Mouse (Mus musculus): ENCODE measurements around the gene Slc25a22. TPM values are rescaled to one million over a fixed set of nuclear protein-coding genes. Genes with fewer than 3 reads are reported as not detected.

Slc25a22 gene
- polyA plus RNA-seq, 1 experiment from 2014 or later = 121 TPM

DNA sequence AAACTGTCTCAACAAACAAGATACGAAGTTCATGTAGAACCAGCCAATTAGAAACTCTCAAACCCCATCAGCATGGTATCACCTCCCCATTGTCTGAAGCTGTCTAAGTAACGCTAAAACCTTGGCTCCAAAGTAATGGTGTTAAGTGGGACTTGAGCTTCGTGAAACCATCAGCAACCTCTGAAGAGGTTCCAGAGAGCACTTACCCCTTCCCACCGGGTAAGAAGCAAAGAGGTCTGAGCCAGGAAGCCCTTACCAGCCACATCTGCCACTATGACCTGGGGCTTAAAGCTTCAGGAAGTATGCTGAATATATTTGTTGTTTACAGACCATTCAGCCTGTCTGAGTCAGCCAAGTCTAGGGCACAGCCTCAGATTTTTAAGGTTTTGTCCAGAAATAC is 32.2 kb downstream of the Slc25a22 start:
- H3K27me3 ChIP-seq (ENCODE audit: control insufficient read depth, insufficient read depth, low read depth, low read length) = no peaks in the 10 kb centered on the region
- ATAC-seq = no peak
- WGBS = 91% methylated on average over 4 of the region's 4 CpGs
- H3K9me3 ChIP-seq (replicated peaks; ENCODE audit: control insufficient read depth, low read length, poor library complexity, severe bottlenecking) = no peaks in the 10 kb centered on the region
- no peak overlapping the region for H3K4me3 ChIP-seq (ENCODE audit: low read depth, low read length)
- no peak overlapping the region for H3K9ac ChIP-seq (ENCODE audit: low read depth, low read length)
- H3K4me2 ChIP-seq (ENCODE audit: low read length) = no peak overlapping the region
- peaks cover 15% of the 10 kb centered on the region for H3K36me3 ChIP-seq (ENCODE audit: control insufficient read depth, insufficient read depth, low read length)
- H3K4me1 ChIP-seq (ENCODE audit: control insufficient read depth, insufficient read depth, low read length) = no peaks in the 10 kb centered on the region
- no peak overlapping the region for H3K27ac ChIP-seq (ENCODE audit: low read length)

- Histone ChIP-seq H3K27me3 (ENCODE audit: control insufficient read depth, insufficient read depth, low read depth, low read length) (no peaks in the 10 kb centered on the region), H3K9ac (ENCODE audit: low read depth, low read length) (0 out of 2 replicates have a peak overlapping the region, but pooled peaks have one; percentile 6), H3K27ac (ENCODE audit: low read length) (no peak overlapping the region), H3K36me3 (ENCODE audit: control insufficient read depth, insufficient read depth, low read length) (peaks cover 17% of the 10 kb centered on the region), H3K4me2 (ENCODE audit: low read length) (no peak overlapping the region), H3K4me1 (ENCODE audit: control insufficient read depth, insufficient read depth, low read length) (no peaks in the 10 kb centered on the region), H3K9me3 (replicated peaks; ENCODE audit: control insufficient read depth, low read length, poor library complexity, severe bottlenecking) (no peaks in the 10 kb centered on the region), H3K4me3 (ENCODE audit: low read depth, low read length) (no peak overlapping the region)
- WGBS = 47% methylated on average over 5 of the region's 5 CpGs
- no peak for ATAC-seq
Observed at GRCm38 (mm10) chr7:141403305-141403704, 34.4 kb downstream of the Slc25a22 start.

- H3K4me2 ChIP-seq (ENCODE audit: low read length) = no peak overlapping the region
- ATAC-seq = no peak
- H3K27me3 ChIP-seq (ENCODE audit: control insufficient read depth, insufficient read depth, low read depth, low read length) = peaks cover 2% of the 10 kb centered on the region; the same call in 1 of the 2 replicates
- H3K9ac ChIP-seq (ENCODE audit: low read depth, low read length) = no peak overlapping the region
- H3K9me3 ChIP-seq (replicated peaks; ENCODE audit: control insufficient read depth, low read length, poor library complexity, severe bottlenecking) = no peaks in the 10 kb centered on the region
- H3K4me1 ChIP-seq (ENCODE audit: control insufficient read depth, insufficient read depth, low read length) = peaks cover 11% of the 10 kb centered on the region
- H3K27ac ChIP-seq (ENCODE audit: low read length) = no peak overlapping the region
- H3K4me3 ChIP-seq (ENCODE audit: low read depth, low read length) = no peak overlapping the region
- 76% methylated on average over 1 of the region's 1 CpGs for WGBS
- H3K36me3 ChIP-seq (ENCODE audit: control insufficient read depth, insufficient read depth, low read length) = peaks cover 12% of the 10 kb centered on the region
Observed at GRCm38 (mm10) chr7:141395348-141395747, 42.3 kb downstream of the Slc25a22 start.

GRCm38 (mm10) chr7:141394771-141395170 is 42.9 kb downstream of the Slc25a22 start:
- no peak for ATAC-seq
- Histone ChIP-seq H3K9ac (ENCODE audit: low read depth, low read length) (no peak overlapping the region), H3K27ac (ENCODE audit: low read length) (no peak overlapping the region), H3K4me1 (ENCODE audit: control insufficient read depth, insufficient read depth, low read length) (peaks cover 11% of the 10 kb centered on the region), H3K9me3 (replicated peaks; ENCODE audit: control insufficient read depth, low read length, poor library complexity, severe bottlenecking) (no peaks in the 10 kb centered on the region), H3K36me3 (ENCODE audit: control insufficient read depth, insufficient read depth, low read length) (peaks cover 11% of the 10 kb centered on the region), H3K4me2 (ENCODE audit: low read length) (no peak overlapping the region), H3K27me3 (ENCODE audit: control insufficient read depth, insufficient read depth, low read depth, low read length) (peaks cover 6% of the 10 kb centered on the region; the same call in 1 of the 2 replicates), H3K4me3 (ENCODE audit: low read depth, low read length) (no peak overlapping the region)
- 20% methylated on average over 6 of the region's 6 CpGs for WGBS

GRCm38 (mm10) chr7:141394158-141394557 is 43.5 kb downstream of the Slc25a22 start:
- Histone ChIP-seq H3K9me3 (replicated peaks; ENCODE audit: control insufficient read depth, low read length, poor library complexity, severe bottlenecking) (no peaks in the 10 kb centered on the region), H3K4me1 (ENCODE audit: control insufficient read depth, insufficient read depth, low read length) (peaks cover 11% of the 10 kb centered on the region), H3K36me3 (ENCODE audit: control insufficient read depth, insufficient read depth, low read length) (peaks cover 9% of the 10 kb centered on the region), H3K4me3 (ENCODE audit: low read depth, low read length) (no peak overlapping the region), H3K9ac (ENCODE audit: low read depth, low read length) (no peak overlapping the region), H3K27ac (ENCODE audit: low read length) (no peak overlapping the region), H3K27me3 (ENCODE audit: control insufficient read depth, insufficient read depth, low read depth, low read length) (peaks cover 6% of the 10 kb centered on the region; the same call in 1 of the 2 replicates), H3K4me2 (ENCODE audit: low read length) (no peak overlapping the region)
- no peak for ATAC-seq
- 93% methylated on average over 7 of the region's 7 CpGs for WGBS

GRCm38 (mm10) chr7:141392552-141393222 is 45.0 kb downstream of the Slc25a22 start:
- H3K9ac ChIP-seq (ENCODE audit: low read depth, low read length) = peak overlapping the region; percentile 75
- peak overlapping the region; percentile 70 for H3K4me3 ChIP-seq (ENCODE audit: low read depth, low read length)
- WGBS = 25% methylated on average over 9 of the region's 9 CpGs
- peaks cover 3% of the 10 kb centered on the region for H3K36me3 ChIP-seq (ENCODE audit: control insufficient read depth, insufficient read depth, low read length)
- H3K27me3 ChIP-seq (ENCODE audit: control insufficient read depth, insufficient read depth, low read depth, low read length) = peaks cover 6% of the 10 kb centered on the region
- ATAC-seq = no peak; the same call in 1 of the 2 replicates
- peak overlapping the region; percentile 82 for H3K27ac ChIP-seq (ENCODE audit: low read length)
- peaks cover 11% of the 10 kb centered on the region for H3K4me1 ChIP-seq (ENCODE audit: control insufficient read depth, insufficient read depth, low read length)
- no peaks in the 10 kb centered on the region for H3K9me3 ChIP-seq (replicated peaks; ENCODE audit: control insufficient read depth, low read length, poor library complexity, severe bottlenecking)
- H3K4me2 ChIP-seq (ENCODE audit: low read length) = peak overlapping the region; percentile 97

DNA sequence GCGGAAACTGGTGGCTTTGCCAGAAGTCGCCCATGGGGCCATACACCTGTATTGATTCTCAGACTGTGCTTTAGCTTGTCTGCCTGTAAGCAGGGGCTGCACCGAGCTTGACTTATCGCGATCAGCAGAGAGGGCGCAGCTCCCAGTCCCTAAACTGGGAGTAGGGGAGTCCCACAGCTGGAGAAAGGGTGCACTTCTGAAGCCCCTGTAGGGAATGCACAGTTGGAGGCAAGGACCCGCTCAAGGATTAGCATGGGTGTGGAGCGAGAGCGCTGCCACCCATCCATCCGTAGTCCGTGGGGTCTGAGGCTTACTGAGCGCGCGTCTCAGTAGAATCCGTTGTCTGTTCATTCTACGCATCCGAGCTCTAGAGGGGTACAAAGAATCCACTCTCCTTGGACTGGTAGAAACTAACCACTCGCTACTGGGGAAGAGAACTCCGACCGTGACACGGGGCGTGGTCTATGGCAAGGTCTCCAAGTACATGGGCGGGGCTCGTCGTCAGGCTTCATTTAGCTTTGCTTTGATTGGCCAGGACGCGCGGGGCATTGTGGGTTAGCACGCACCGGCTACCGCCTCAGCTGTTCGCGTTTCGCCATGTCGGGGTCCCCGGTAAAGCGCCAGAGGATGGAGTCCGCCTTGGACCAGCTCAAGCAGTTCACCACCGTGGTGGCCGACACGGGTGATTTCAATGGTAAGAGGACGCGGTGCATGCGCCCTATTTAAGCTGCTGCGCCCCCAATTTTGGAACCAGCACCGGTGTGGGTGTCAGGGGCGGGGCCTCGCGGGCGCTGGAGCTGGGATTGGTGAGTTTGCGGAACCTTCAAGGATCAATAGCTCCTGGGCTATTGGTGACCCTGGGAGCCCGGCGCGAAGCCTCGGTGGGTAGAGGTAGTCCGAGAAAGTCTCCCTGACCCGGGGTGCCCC is 45.8 kb downstream of the Slc25a22 start, which contains the start of gene Taldo1:
Gene Taldo1 (plus strand): TSS at position 575 of the 927 bp plus-strand sequence.
- H3K27ac ChIP-seq (ENCODE audit: low read length) = peak within 1 kb of the TSS; percentile 82
- no peaks in the 10 kb centered on the region for H3K9me3 ChIP-seq (replicated peaks; ENCODE audit: control insufficient read depth, low read length, poor library complexity, severe bottlenecking)
- peaks cover 3% of the 10 kb centered on the region for H3K36me3 ChIP-seq (ENCODE audit: control insufficient read depth, insufficient read depth, low read length)
- WGBS = 0% methylated on average over 57 of the region's 57 CpGs
- H3K4me3 ChIP-seq (ENCODE audit: low read depth, low read length) = peak within 1 kb of the TSS; percentile 70
- ATAC-seq = peak; percentile 94
- peak within 1 kb of the TSS; percentile 97 for H3K4me2 ChIP-seq (ENCODE audit: low read length)
- H3K9ac ChIP-seq (ENCODE audit: low read depth, low read length) = peak within 1 kb of the TSS; percentile 75
- peaks cover 11% of the 10 kb centered on the region for H3K4me1 ChIP-seq (ENCODE audit: control insufficient read depth, insufficient read depth, low read length)
- peaks cover 6% of the 10 kb centered on the region for H3K27me3 ChIP-seq (ENCODE audit: control insufficient read depth, insufficient read depth, low read depth, low read length)

DNA sequence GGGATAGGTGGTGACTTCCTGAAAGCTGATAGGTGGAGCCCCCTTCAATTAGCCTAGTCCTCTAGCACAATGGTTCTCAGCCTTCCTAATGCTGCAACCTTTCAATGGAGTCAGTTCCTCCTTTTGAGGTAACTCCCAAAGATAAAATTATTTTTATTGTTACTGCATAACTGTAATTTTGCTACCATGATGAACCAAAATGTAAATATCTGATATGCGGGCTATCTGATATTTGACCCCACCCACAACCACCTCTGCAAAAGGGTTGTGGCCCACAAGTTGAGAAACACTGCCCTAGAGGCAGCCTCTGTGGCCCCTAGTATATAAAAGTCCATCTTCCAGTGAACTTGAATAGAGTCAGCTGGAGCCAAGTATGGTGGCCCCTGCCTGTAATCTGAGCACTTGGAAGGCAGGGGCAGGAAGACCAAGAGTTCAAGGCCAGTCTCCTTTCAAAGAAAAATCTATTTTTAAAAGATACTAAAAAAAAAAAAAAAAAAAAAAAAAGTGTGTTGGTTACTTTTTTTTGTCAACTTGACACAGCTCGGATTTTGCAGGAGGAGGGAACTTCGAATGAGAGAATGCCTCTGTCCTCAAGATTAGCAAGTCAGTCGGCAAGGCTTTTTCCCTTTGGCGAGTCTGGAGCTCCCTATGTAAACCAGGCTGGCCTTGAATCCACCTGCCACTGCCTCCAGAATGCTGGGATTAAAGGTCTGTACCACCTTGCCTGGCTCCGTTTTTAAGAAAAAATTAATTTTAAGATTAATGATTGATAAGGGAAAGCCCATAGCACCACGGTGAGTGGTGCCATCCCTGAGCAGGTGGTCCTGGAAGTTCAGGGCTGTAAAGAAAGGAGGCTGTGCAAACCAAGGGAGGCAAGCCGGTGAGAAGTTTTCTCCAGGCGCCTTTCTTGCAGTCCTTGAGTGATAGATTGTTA is 47.1 kb downstream of the Slc25a22 start:
- no peak for ATAC-seq
- Histone ChIP-seq H3K36me3 (ENCODE audit: control insufficient read depth, insufficient read depth, low read length) (no peaks in the 10 kb centered on the region), H3K9ac (ENCODE audit: low read depth, low read length) (no peak overlapping the region), H3K4me3 (ENCODE audit: low read depth, low read length) (no peak overlapping the region), H3K4me2 (ENCODE audit: low read length) (no peak overlapping the region), H3K27ac (ENCODE audit: low read length) (no peak overlapping the region), H3K27me3 (ENCODE audit: control insufficient read depth, insufficient read depth, low read depth, low read length) (peaks cover 6% of the 10 kb centered on the region), H3K9me3 (replicated peaks; ENCODE audit: control insufficient read depth, low read length, poor library complexity, severe bottlenecking) (no peaks in the 10 kb centered on the region), H3K4me1 (ENCODE audit: control insufficient read depth, insufficient read depth, low read length) (peaks cover 11% of the 10 kb centered on the region)
- WGBS = 53% methylated on average over 9 of the region's 9 CpGs

Measured in midbrain, embryonic 16.5 days (tissue).